Mouse (Mus musculus) ES-Bruce4 (cell line): ENCODE data around the gene 2310057M21Rik.

ENCODE experiments used
- CTCF ChIP-seq: IDR thresholded peaks from one replicate; pipeline ENCODE4 v1.8.1; 2011; ENCODE audit warnings: low read depth, low read length
- EP300 ChIP-seq: IDR thresholded peaks from 2 replicates; pipeline ENCODE4 v1.6.1; 2011; ENCODE audit warnings: low read depth, low read length; ENCODE audit not compliant: insufficient read depth

- TF ChIP-seq CTCF: no peak
- no peak for TF ChIP-seq EP300
Measured at GRCm38 (mm10) chr7:131314493-131314892, 48.1 kb downstream of the 2310057M21Rik start.
